Mouse (Mus musculus) left cerebral cortex, adult 2 months (tissue): ENCODE data around the gene Fkbp6. TPM values are rescaled to one million over a fixed set of nuclear protein-coding genes. Genes with fewer than 3 reads are reported as not detected.

Experiments used
- DNase-seq, 2 experiments: peaks; one replicate each; pipeline ENCODE4 v3.0.0; 2021 to 2022; ENCODE audit warnings: low spot score in 2 of 2, mixed read lengths in 1 of 2; ENCODE audit errors: extremely low spot score in 1 of 2
- H3K27ac ChIP-seq: fragments of 200-600 bp; 2 replicates; pipeline ENCODE4 v1.8.1; 2022
- H3K4me3 ChIP-seq: fragments of 200-600 bp; 2 replicates; pipeline ENCODE4 v1.8.1; 2022
- CTCF ChIP-seq: fragments of 200-600 bp; IDR thresholded peaks from 2 replicates; pipeline ENCODE4 v1.8.1; 2022; ENCODE audit warnings: antibody characterized with exemption, mild to moderate bottlenecking, moderate library complexity
- intact Hi-C: fragments of 180-260 bp; cut with DNase I; formaldehyde crosslinking; loops from one replicate; pipeline ENCODE4 v1.15.1; 2025
- microRNA-seq, 2 experiments: library from miRNA; unstranded; fragments of <30 nt; microRNA quantifications; one replicate each; pipeline ENCODE4 v1.2.0; 2021
- total RNA-seq, 2 experiments: library from RNA; stranded (reverse); gene quantifications; 2 replicates each; pipeline ENCODE4 v1.2.3; 2021

The Fkbp6 gene
- total RNA-seq, 2 experiments from 2014 or later, result 0.44 TPM; not detected in 1

GRCm38 (mm10) chr5:135246531-135246930, 103.3 kb downstream of the Fkbp6 start:
- intact Hi-C loops, result loop anchor here (5.0 kb wide), 1 partner anchor 36 kb away; no protein-coding TSS in a partner anchor
- no peak for DNase-seq

DNA sequence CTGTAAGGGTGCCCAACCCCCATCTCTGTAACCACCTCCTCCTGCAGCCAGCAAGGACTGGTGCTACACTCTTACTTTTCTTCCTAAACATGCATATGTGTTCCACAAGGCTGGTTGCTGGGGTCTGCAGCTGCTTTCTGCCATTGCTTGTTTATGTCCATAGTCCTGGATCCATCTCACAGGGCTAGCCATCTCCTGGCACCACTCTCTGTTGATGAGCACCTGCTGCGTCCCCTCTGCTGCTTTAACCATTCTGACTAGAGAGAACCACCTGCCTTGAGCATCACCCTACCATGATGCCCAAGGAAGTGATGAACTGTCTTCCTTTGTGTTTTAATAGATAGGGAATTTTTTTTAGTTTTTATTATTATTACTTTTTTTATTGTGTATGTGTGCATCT, 106.7 kb downstream of the Fkbp6 start:
- no peak for TF ChIP-seq CTCF
- Histone ChIP-seq H3K4me3 (no peak overlapping the region), H3K27ac (no peak overlapping the region)
- intact Hi-C loops, result no loop called here
- no peak for DNase-seq

More at GRCm38 (mm10) chr5:135246531-135246930, 103.3 kb downstream of the Fkbp6 start:
- Histone ChIP-seq H3K4me3 (no peak overlapping the region), H3K27ac (no peak overlapping the region)
- no peak for TF ChIP-seq CTCF

DNA sequence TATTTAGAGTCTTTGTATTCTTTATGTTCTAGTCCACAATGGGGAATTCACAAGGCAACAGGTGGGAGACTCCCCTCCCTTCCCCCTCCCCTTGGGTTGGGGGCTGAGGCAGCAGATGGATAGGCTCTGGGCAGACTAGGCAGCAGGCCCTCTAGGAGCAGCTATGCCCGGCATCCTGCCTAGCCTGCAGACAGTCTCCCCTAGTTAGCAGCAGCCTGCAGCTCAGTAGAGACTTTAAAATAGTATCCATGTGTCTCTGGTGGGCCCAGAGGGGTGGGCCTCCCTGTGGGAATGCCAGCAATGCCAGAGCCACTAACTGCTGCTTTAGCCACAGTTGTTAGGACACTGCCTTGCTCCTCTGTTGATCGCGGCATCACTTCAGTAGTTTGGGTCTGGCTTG, 107.2 kb downstream of the Fkbp6 start:
- Histone ChIP-seq H3K27ac (no peak overlapping the region), H3K4me3 (no peak overlapping the region)
- DNase-seq, result no peak
- intact Hi-C loops, result no loop called here
- TF ChIP-seq CTCF, result no peak

DNA sequence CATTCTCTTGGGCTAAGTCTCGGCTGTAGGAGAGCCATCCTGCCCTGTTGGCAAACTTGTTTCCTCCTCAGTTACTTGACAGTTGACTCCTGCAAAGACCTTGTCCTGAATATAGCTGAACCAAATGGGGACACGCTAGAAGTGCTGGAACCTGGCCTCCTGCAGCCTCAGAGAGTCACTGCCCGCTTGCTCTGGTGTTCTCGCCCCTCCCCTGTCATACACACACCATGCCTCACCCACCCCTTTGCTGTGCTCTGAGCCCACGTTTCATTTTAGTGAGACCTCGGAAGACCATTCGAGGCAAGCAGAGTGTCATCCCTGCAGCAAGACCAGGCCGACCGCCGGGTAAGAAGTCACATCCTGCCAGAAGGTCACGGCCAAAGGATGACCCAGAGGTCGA, 107.7 kb downstream of the Fkbp6 start:
- H3K27ac ChIP-seq, result no peak overlapping the region
- H3K4me3 ChIP-seq, result no peak overlapping the region
- intact Hi-C loops, result no loop called here
- DNase-seq, result no peak
- TF ChIP-seq CTCF, result no peak

Small RNA genes lying within 50 kb of the gene (microRNA-seq; reads per million reads assigned to microRNA genes)
- 0.72 to 0.97 reads per million in 2 experiments for gene Mir7033

Other genes starting within 250 kb of the Fkbp6 start
- 10 to 100 TPM; 26.1 to 27.0 TPM for gene Tbl2, start 200.4 kb downstream of the Fkbp6 start, total RNA-seq
- 10 to 100 TPM; 50.6 to 54.6 TPM for gene Bcl7b, start 181.8 kb downstream of the Fkbp6 start, total RNA-seq
- gene Baz1b, start 162.8 kb downstream of the Fkbp6 start, total RNA-seq, result 10 to 100 TPM; 76.2 to 79.7 TPM
- 1 to 10 TPM; 5.1 TPM for gene Fzd9, start 98.8 kb downstream of the Fkbp6 start, total RNA-seq
- not detected for gene Trim50, start 3.3 kb upstream of the Fkbp6 start, total RNA-seq
- 10 to 100 TPM; 22.2 to 22.6 TPM for gene Nsun5, start 19.9 kb upstream of the Fkbp6 start, total RNA-seq
- 10 to 100 TPM; 56.6 to 58.3 TPM for gene Pom121, start 44.5 kb upstream of the Fkbp6 start, total RNA-seq
- gene Hip1, start 195.1 kb upstream of the Fkbp6 start, total RNA-seq, result 10 to 100 TPM; 48.7 to 51.9 TPM
- not detected for gene Ccl26, start 213.5 kb upstream of the Fkbp6 start, total RNA-seq
- gene Ccl24, start 223.0 kb upstream of the Fkbp6 start, total RNA-seq, result under 1 TPM in 1 of 2 experiments, not detected in 1; 0.68 TPM